Mouse (Mus musculus) neural tube, embryonic 12.5 days (tissue): ENCODE data around the gene Zfp276. TPM values are rescaled to one million over a fixed set of nuclear protein-coding genes. Genes with fewer than 3 reads are reported as not detected.
"Not testable (repeated sequence)": the region's sequence is repeated elsewhere in the genome, so short reads cannot be mapped to it uniquely, and the experiment has no call there.

Experiments
- ATAC-seq: fragments of 200-750 bp; cut with Nextera tagmentation; 2 replicates; pipeline ENCODE4 v1.8.0; 2017; ENCODE audit warnings: low read depth, mild to moderate bottlenecking, moderate TSS enrichment, moderate library complexity; ENCODE audit not compliant: low FRiP score
- H3K27ac ChIP-seq: fragments of 300-500 bp; sonication (generic); 2 replicates; pipeline ENCODE4 v1.5.1; 2016
- H3K27me3 ChIP-seq: fragments of 300-500 bp; sonication (generic); replicated peaks from 2 replicates; pipeline ENCODE4 v1.6.1; 2016; ENCODE audit warnings: mild to moderate bottlenecking
- H3K36me3 ChIP-seq: fragments of 300-500 bp; sonication (generic); 2 replicates; pipeline ENCODE4 v1.6.1; 2016; ENCODE audit warnings: mild to moderate bottlenecking
- H3K4me1 ChIP-seq: fragments of 300-500 bp; sonication (generic); 2 replicates; pipeline ENCODE4 v1.6.1; 2016
- H3K4me2 ChIP-seq: fragments of 300-500 bp; sonication (generic); replicated peaks from 2 replicates; pipeline ENCODE4 v1.6.1; 2016; ENCODE audit warnings: mild to moderate bottlenecking
- H3K4me3 ChIP-seq: fragments of 300-500 bp; sonication (generic); 2 replicates; pipeline ENCODE4 v1.5.1; 2016
- H3K9ac ChIP-seq: fragments of 300-500 bp; sonication (generic); 2 replicates; pipeline ENCODE4 v1.6.1; 2016; ENCODE audit warnings: mild to moderate bottlenecking
- H3K9me3 ChIP-seq: fragments of 300-500 bp; sonication (generic); 2 replicates; pipeline ENCODE4 v1.6.1; 2016; ENCODE audit warnings: mild to moderate bottlenecking
- WGBS: fragments of 180-500 bp; shearing (Covaris S2); methylation state at CpG from one replicate; pipeline ENCODE4 v1.1.7; 2016; 5-methylcytosine and 5-hydroxymethylcytosine counted together
- polyA plus RNA-seq: library from polyadenylated mRNA; unstranded; fragments of >200 nt; fragmentation: Nextera tagmentation; extraction: Ambion mirVana; gene quantifications from 2 replicates; pipeline ENCODE4 v1.2.1, GENCODE M21; 2016

The Zfp276 gene
- polyA plus RNA-seq, 1 experiment from 2014 or later: 36.0 TPM

DNA sequence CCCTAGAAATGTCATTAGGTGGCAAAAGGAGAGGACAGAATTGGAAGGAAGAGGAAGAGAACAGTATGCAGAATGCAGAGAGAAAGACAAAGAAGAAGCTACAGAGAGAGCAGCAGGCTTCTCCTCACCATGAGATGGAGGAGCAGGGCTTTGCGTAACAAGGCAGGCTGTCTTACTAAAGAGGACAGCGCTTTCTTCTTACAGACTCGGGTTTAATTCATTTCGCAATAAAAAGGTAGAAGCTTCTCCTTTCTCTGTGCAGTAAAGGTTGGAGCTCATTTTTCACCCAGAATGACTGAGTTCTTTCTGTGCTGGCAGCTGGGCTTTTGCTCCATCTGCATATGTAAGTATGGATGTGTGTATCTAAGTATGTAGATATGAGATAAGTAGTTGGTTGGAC lies 25.8 kb downstream of the Zfp276 start:
- peaks cover 10% of the 10 kb centered on the region for H3K36me3 ChIP-seq
- 89% methylated on average over 4 of the region's 4 CpGs for WGBS
- H3K27me3 ChIP-seq: no peaks in the 10 kb centered on the region
- no peak overlapping the region for H3K4me3 ChIP-seq
- no peak for ATAC-seq
- no peaks in the 10 kb centered on the region for H3K9me3 ChIP-seq
- H3K9ac ChIP-seq: no peak overlapping the region
- no peak overlapping the region for H3K27ac ChIP-seq
- H3K4me1 ChIP-seq: no peaks in the 10 kb centered on the region
- no peak overlapping the region for H3K4me2 ChIP-seq

DNA sequence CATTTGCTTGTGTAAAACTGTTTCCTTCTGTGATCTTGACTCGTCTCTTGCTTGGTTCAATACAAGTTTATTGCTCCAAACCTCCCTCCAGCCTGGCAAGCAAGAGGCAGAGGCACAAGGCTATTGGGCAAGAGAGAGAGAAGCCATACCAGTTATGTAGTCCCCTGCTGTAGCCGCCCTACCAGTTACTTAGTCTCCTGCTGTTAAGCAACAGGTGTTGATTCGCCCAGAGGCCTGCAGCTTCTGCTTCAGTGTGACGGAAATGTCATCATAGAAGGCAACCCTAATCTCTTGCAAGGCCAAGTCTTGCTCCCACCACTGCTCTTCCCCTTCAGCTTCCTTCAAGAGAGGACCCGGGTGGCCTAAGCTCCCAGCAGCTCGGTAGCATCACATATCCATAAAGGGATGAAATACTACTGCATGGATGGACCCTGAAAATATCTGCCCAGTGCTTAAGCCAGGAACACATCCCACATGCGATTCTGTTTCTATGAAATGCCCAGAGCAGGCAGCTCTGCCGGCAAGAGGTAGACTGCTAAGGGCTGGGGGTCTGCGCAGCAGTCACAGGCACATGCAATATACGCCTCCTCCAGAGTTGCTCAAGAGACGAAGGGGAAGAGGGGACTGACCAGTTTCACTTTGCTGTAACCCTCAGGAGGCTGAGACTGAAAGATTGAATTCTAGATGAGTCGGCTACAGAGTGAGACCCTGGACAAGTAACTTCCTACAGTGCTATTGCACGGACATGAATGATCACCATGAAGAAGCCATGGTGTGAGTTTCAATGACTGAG lies 26.5 kb downstream of the Zfp276 start:
- no peak for ATAC-seq
- Histone ChIP-seq H3K4me3 (no peak overlapping the region), H3K4me2 (no peak overlapping the region), H3K9ac (no peak overlapping the region), H3K9me3 (no peaks in the 10 kb centered on the region), H3K27ac (no peak overlapping the region), H3K36me3 (peaks cover 10% of the 10 kb centered on the region), H3K27me3 (no peaks in the 10 kb centered on the region), H3K4me1 (no peaks in the 10 kb centered on the region)
- 87% methylated on average over 13 of the region's 13 CpGs for WGBS

DNA sequence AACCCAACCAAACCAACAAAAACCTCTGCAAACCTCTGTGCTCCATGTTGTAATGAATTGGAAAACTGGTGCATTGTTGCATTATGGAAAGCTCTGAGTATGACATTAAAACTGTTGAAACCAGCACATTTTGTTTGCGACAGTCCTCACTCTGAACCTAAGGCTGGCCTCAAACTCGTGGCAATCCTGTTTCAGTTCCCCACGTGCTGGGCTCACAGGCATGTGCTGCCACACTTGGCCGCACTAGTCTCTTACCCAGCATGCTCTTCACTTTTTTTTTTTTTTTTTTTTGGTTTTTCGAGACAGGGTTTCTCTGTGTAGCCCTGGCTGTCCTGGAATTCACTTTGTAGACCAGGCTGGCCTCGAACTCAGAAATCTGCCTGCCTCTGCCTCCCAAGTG lies 29.0 kb downstream of the Zfp276 start:
- H3K4me3 ChIP-seq, H3K9me3 ChIP-seq, H3K4me1 ChIP-seq, ATAC-seq, H3K4me2 ChIP-seq, H3K9ac ChIP-seq, H3K27me3 ChIP-seq, H3K27ac ChIP-seq: not testable (repeated sequence)
- H3K36me3 ChIP-seq: peaks cover 12% of the 10 kb centered on the region
- WGBS: 93% methylated on average over 5 of the region's 6 CpGs

DNA sequence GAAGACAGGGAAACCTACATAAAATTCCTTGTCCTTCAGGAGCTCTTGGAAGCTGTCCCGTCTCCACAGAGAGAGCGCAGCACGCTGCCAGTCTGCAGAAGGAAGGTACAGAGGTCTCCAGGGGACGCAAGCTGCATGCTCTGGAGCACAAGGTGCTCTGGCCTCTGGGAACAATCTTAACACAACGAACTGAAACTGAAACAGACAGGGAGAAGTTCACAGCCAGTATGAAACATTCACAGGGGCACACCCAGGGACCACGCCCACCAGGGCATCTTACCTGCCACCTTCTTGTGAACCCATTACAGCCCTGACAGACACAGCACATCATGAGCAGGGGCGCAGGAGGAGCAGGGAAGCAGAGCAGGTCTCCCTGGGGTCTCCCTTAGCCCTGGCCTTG lies 30.0 kb downstream of the Zfp276 start:
- Histone ChIP-seq H3K27ac (no peak overlapping the region), H3K9ac (no peak overlapping the region), H3K4me2 (no peak overlapping the region), H3K27me3 (no peaks in the 10 kb centered on the region), H3K36me3 (peaks cover 21% of the 10 kb centered on the region), H3K4me1 (no peaks in the 10 kb centered on the region), H3K4me3 (no peak overlapping the region), H3K9me3 (no peaks in the 10 kb centered on the region)
- 89% methylated on average over 7 of the region's 7 CpGs for WGBS
- no peak for ATAC-seq

DNA sequence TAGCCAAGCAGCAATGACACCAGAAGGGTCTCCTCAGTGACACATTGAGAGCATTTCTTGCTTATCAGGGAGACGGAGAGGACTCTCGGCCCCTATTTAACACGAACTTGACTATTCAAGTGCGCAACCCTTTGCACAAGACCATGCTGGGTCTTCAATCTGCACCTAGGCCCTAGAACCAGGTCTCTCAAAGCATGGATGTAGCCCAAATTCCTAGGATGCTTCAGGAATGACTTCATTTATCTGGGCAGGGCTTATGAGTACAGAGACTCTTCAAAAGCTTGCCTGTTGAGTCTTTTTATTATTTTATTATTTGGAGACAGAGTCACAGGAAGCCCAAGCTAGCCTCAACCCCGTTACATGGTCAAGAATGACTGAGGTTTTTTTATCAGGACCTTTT lies 30.5 kb downstream of the Zfp276 start:
- H3K9ac ChIP-seq: no peak overlapping the region
- 94% methylated on average over 5 of the region's 5 CpGs for WGBS
- H3K4me2 ChIP-seq: no peak overlapping the region
- no peaks in the 10 kb centered on the region for H3K27me3 ChIP-seq
- ATAC-seq: no peak
- no peak overlapping the region for H3K27ac ChIP-seq
- H3K9me3 ChIP-seq: no peaks in the 10 kb centered on the region
- H3K4me3 ChIP-seq: no peak overlapping the region
- no peaks in the 10 kb centered on the region for H3K4me1 ChIP-seq
- H3K36me3 ChIP-seq: peaks cover 25% of the 10 kb centered on the region

DNA sequence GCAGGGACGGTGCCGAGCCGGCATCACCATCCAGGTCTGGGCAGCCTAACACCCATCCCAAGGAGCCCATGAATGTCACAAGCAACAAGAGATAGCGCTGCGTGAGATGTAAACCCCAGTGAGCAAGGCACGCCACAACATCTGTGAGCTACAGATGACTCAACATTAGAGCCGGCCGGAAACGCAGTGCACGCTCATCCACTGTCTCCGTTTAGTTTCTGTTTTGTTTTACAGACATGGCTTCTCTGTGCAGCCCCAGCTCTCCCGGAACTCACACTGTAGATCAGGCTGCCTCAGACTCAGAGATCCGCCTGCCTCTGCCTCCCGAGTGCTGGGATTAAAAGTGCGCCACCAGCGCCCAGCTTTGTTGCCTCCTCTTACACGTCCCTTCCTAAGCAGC lies 33.4 kb downstream of the Zfp276 start:
- H3K27me3 ChIP-seq: no peaks in the 10 kb centered on the region
- H3K9ac ChIP-seq: no peak overlapping the region
- no peak overlapping the region for H3K4me3 ChIP-seq
- WGBS: 95% methylated on average over 17 of the region's 17 CpGs
- H3K4me2 ChIP-seq: no peak overlapping the region
- no peaks in the 10 kb centered on the region for H3K4me1 ChIP-seq
- H3K9me3 ChIP-seq: no peaks in the 10 kb centered on the region
- peaks cover 30% of the 10 kb centered on the region for H3K36me3 ChIP-seq
- H3K27ac ChIP-seq: no peak overlapping the region
- ATAC-seq: no peak

DNA sequence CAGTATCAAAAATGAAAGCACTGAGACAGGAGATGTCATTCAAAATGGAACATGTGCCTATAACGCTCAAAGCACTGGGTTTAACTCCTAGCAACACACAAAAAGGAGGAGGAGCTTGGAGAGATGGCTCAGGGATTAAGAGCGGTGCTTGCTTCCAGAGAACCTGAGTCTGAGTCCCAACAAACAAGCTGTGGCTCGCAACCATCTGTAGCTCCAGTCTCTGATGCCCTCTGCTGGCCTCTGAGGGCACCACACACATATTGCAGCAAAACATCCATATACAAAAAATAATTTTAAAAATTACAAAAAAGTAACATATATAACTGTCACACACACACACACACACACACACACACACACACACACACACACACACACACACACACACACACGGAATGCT lies 36.2 kb downstream of the Zfp276 start:
- Histone ChIP-seq H3K4me3 (no peak overlapping the region), H3K27me3 (no peaks in the 10 kb centered on the region), H3K9ac (no peak overlapping the region), H3K9me3 (no peaks in the 10 kb centered on the region), H3K36me3 (peaks cover 41% of the 10 kb centered on the region), H3K27ac (no peak overlapping the region), H3K4me1 (no peaks in the 10 kb centered on the region), H3K4me2 (no peak overlapping the region)
- WGBS: 84% methylated on average over 4 of the region's 4 CpGs
- ATAC-seq: no peak

DNA sequence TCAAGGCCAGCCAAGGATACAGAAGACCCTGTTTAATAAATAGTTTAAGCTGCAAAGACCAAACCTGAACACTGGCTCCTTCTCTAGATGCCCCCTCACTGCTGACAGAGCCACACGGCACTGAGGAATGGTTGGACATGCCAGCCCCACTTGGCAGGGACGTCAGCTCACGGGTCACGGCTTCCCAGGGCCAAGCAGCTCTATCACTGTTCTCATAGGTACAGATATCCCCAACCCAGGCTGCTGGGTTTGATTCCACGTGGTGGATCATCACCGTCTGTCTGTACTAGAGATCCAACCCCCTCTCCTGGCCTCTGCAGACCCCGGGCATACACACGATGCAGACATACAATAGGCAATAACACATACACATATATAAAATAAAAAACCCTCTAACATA lies 36.7 kb downstream of the Zfp276 start:
- 92% methylated on average over 8 of the region's 8 CpGs for WGBS
- H3K9me3 ChIP-seq: no peaks in the 10 kb centered on the region
- no peak overlapping the region for H3K9ac ChIP-seq
- no peaks in the 10 kb centered on the region for H3K4me1 ChIP-seq
- H3K36me3 ChIP-seq: peaks cover 45% of the 10 kb centered on the region
- H3K27me3 ChIP-seq: no peaks in the 10 kb centered on the region
- no peak overlapping the region for H3K27ac ChIP-seq
- no peak overlapping the region for H3K4me3 ChIP-seq
- ATAC-seq: no peak
- H3K4me2 ChIP-seq: no peak overlapping the region

DNA sequence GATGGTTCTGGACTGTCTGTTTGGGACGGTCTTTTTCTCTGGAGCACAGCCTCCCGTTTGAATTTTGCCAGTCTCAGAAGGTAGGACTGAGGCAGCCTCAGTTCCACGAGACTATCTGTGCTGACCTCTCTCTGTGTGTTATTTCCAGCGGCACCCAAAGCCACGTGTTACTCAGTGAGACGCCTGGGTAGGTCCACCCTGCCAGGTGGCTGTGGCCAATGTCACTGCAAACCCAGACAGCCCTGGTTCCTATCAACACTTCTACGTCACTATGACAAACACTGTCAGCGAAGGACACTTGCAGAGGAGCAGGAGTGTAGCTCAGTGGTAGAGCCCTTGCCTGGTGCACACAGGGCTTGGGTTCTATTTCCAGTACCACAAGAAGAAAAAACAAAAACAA lies 37.7 kb downstream of the Zfp276 start:
- no peaks in the 10 kb centered on the region for H3K27me3 ChIP-seq
- 92% methylated on average over 8 of the region's 8 CpGs for WGBS
- H3K9ac ChIP-seq: no peak overlapping the region
- H3K27ac ChIP-seq: no peak overlapping the region
- H3K9me3 ChIP-seq: no peaks in the 10 kb centered on the region
- peaks cover 50% of the 10 kb centered on the region for H3K36me3 ChIP-seq
- H3K4me2 ChIP-seq: no peak overlapping the region
- H3K4me3 ChIP-seq: no peak overlapping the region
- no peaks in the 10 kb centered on the region for H3K4me1 ChIP-seq
- no peak for ATAC-seq

DNA sequence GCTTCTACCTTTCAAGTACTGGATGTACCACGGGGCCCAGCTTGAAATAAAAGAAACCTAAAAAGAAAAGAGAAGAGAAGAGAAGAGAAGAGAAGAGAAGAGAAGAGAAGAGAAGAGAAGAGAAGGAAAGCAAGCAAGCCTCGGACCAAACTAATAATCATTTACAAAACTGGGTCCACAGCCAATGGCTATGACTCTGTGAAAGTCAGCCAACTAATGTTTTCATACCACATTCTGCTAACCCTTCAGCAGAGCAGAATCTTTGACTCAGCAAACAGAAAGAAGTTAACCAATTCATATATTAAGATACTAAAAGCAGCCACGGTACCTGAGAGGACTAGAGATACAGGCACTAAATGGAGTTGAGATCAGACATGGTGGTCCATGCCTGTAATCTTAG lies 38.3 kb downstream of the Zfp276 start:
- 90% methylated on average over 3 of the region's 3 CpGs for WGBS
- Histone ChIP-seq H3K27me3 (no peaks in the 10 kb centered on the region), H3K4me1 (no peaks in the 10 kb centered on the region), H3K9ac (no peak overlapping the region), H3K4me3 (no peak overlapping the region), H3K36me3 (peaks cover 50% of the 10 kb centered on the region), H3K27ac (no peak overlapping the region), H3K4me2 (no peak overlapping the region), H3K9me3 (no peaks in the 10 kb centered on the region)
- no peak for ATAC-seq

DNA sequence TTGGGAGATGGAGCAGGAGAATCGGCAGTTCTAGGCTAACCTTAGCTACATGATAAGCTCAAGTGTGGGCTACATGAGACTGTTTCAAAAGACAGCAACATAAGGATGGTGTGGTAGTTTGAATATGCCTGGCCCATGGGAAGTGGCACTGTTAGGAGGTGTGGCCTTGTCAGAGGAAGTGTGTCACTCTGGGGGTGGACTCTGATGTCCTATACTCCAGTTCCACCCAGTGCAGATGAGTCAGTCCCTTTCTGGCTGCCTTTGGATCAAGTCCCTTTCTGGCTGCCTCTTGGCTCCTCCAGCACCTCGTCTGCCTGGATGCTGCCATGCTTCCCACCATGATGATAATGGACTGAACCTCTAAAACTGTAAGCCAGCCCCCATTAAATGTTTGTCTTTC lies 38.8 kb downstream of the Zfp276 start:
- Histone ChIP-seq H3K4me2 (no peak overlapping the region), H3K36me3 (peaks cover 47% of the 10 kb centered on the region), H3K27ac (no peak overlapping the region), H3K9me3 (no peaks in the 10 kb centered on the region), H3K27me3 (no peaks in the 10 kb centered on the region), H3K4me3 (no peak overlapping the region), H3K4me1 (no peaks in the 10 kb centered on the region), H3K9ac (no peak overlapping the region)
- no peak for ATAC-seq
- WGBS: 86% methylated on average over 2 of the region's 2 CpGs

DNA sequence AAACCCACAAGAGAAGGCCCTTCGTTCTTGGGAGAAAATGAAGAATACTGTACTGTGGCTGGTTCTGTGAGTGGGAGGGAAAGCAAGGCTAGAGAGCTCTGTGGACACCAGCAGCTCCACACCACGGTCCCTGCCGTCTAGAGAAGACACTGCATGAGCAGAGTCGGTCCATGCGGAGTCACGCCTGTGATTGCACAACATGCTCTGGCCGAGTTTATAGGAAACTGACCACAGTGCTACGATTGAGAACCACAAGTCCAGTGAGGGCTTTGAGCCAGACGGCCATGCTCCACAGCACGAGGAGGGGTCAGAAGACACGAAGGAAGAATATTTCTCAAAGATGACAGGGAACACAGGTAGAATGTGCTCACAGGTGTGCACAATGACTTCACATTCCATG lies 44.3 kb downstream of the Zfp276 start:
- no peaks in the 10 kb centered on the region for H3K4me1 ChIP-seq
- no peak for ATAC-seq
- no peak overlapping the region for H3K4me2 ChIP-seq
- no peaks in the 10 kb centered on the region for H3K27me3 ChIP-seq
- no peak overlapping the region for H3K9ac ChIP-seq
- no peak overlapping the region for H3K4me3 ChIP-seq
- H3K36me3 ChIP-seq: peaks cover 20% of the 10 kb centered on the region
- 94% methylated on average over 11 of the region's 11 CpGs for WGBS
- H3K9me3 ChIP-seq: no peaks in the 10 kb centered on the region
- no peak overlapping the region for H3K27ac ChIP-seq

DNA sequence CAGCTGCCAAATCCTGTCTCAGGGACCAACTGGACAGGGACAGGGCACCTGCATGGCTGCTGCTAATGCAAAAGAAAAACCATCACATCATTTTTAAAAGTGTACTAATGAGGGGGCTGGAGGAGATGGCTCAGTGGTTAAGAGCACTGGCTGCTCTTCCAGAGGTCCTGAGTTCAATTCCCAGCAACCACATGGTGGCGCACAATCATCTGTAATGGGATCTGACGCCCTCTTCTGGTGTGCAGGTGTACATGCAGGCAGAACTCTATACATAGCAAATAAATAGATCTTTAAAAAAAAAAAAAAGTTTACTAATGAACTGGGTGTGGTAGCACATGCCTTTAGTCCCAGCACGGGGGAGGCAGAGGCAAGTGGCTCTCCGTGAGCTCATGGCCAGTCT lies 54.7 kb downstream of the Zfp276 start:
- no peak overlapping the region for H3K27ac ChIP-seq
- H3K4me3 ChIP-seq: no peak overlapping the region
- H3K4me1 ChIP-seq: no peaks in the 10 kb centered on the region
- H3K36me3 ChIP-seq: peaks cover 32% of the 10 kb centered on the region
- no peak for ATAC-seq
- no peaks in the 10 kb centered on the region for H3K27me3 ChIP-seq
- no peaks in the 10 kb centered on the region for H3K9me3 ChIP-seq
- WGBS: 74% methylated on average over 4 of the region's 4 CpGs
- H3K4me2 ChIP-seq: no peak overlapping the region
- H3K9ac ChIP-seq: no peak overlapping the region
